Mouse (Mus musculus): ENCODE measurements around the gene Prmt7. TPM values are rescaled to one million over a fixed set of nuclear protein-coding genes. Genes with fewer than 3 reads are reported as not detected.

The Prmt7 gene
- 52.1 and 56.5 TPM in 2 replicates for polyA plus RNA-seq (2014; fragmentation: Nextera tagmentation; extraction: Ambion mirVana)

GRCm38 (mm10) chr8:106210821-106211345 lies at the start of gene Prmt7, which contains the start of gene Slc7a6os:
Gene Prmt7 (plus strand): TSS chr8:106210936.
Gene Slc7a6os (minus strand): TSS chr8:106210935.
- ATAC-seq (ENCODE audit: low FRiP score, low TSS enrichment) (peak; percentile 98), DNase-seq (peak; percentile 99)
- H3K4me1 ChIP-seq (ENCODE audit: control insufficient read depth, insufficient read depth, low read length) = peaks cover 17% of the 10 kb centered on the region
- H3K27me3 ChIP-seq (ENCODE audit: control insufficient read depth, insufficient read depth, low read length) = no peaks in the 10 kb centered on the region
- H3K4me2 ChIP-seq (ENCODE audit: low read length) = peak within 1 kb of the TSS; percentile 87
- H3K27ac ChIP-seq (replicated peaks; ENCODE audit: low read depth, low read length) = peak within 1 kb of the TSS; percentile 93
- no peaks in the 10 kb centered on the region for H3K9me3 ChIP-seq (ENCODE audit: control insufficient read depth, low read length)
- peak within 1 kb of the TSS; percentile 88 for H3K4me3 ChIP-seq (replicated peaks; ENCODE audit: low read depth, low read length)
- WGBS = 0% methylated on average over 52 of the region's 52 CpGs
- peaks cover 39% of the 10 kb centered on the region for H3K36me3 ChIP-seq (ENCODE audit: control insufficient read depth, insufficient read depth, low read length)
- peak within 1 kb of the TSS; percentile 86 for H3K9ac ChIP-seq (replicated peaks; ENCODE audit: low read length)

- WGBS = 93% methylated on average over 9 of the region's 9 CpGs
- peaks cover 47% of the 10 kb centered on the region for H3K36me3 ChIP-seq (ENCODE audit: control insufficient read depth, insufficient read depth, low read length)
- H3K4me1 ChIP-seq (ENCODE audit: control insufficient read depth, insufficient read depth, low read length) = no peaks in the 10 kb centered on the region
- no peak overlapping the region for H3K4me2 ChIP-seq (ENCODE audit: low read length)
- no peak for ATAC-seq (ENCODE audit: low FRiP score, low TSS enrichment)
- no peak overlapping the region for H3K27ac ChIP-seq (replicated peaks; ENCODE audit: low read depth, low read length)
- no peak overlapping the region for H3K9ac ChIP-seq (replicated peaks; ENCODE audit: low read length)
- no peaks in the 10 kb centered on the region for H3K9me3 ChIP-seq (ENCODE audit: control insufficient read depth, low read length)
- no peaks in the 10 kb centered on the region for H3K27me3 ChIP-seq (ENCODE audit: control insufficient read depth, insufficient read depth, low read length)
- H3K4me3 ChIP-seq (replicated peaks; ENCODE audit: low read depth, low read length) = no peak overlapping the region
- no peak for DNase-seq
Observed at GRCm38 (mm10) chr8:106163251-106163650, 47.5 kb upstream of the Prmt7 start.

GRCm38 (mm10) chr8:106165460-106165859 lies 45.3 kb upstream of the Prmt7 start:
- Histone ChIP-seq H3K9me3 (ENCODE audit: control insufficient read depth, low read length) (no peaks in the 10 kb centered on the region), H3K27me3 (ENCODE audit: control insufficient read depth, insufficient read depth, low read length) (no peaks in the 10 kb centered on the region), H3K4me1 (ENCODE audit: control insufficient read depth, insufficient read depth, low read length) (peaks cover 8% of the 10 kb centered on the region), H3K27ac (replicated peaks; ENCODE audit: low read depth, low read length) (no peak overlapping the region), H3K36me3 (ENCODE audit: control insufficient read depth, insufficient read depth, low read length) (peaks cover 35% of the 10 kb centered on the region), H3K4me2 (ENCODE audit: low read length) (no peak overlapping the region), H3K9ac (replicated peaks; ENCODE audit: low read length) (no peak overlapping the region), H3K4me3 (replicated peaks; ENCODE audit: low read depth, low read length) (no peak overlapping the region)
- ATAC-seq (ENCODE audit: low FRiP score, low TSS enrichment) = no peak
- peak; percentile 79 for DNase-seq
- WGBS = 47% methylated on average over 4 of the region's 4 CpGs

DNA sequence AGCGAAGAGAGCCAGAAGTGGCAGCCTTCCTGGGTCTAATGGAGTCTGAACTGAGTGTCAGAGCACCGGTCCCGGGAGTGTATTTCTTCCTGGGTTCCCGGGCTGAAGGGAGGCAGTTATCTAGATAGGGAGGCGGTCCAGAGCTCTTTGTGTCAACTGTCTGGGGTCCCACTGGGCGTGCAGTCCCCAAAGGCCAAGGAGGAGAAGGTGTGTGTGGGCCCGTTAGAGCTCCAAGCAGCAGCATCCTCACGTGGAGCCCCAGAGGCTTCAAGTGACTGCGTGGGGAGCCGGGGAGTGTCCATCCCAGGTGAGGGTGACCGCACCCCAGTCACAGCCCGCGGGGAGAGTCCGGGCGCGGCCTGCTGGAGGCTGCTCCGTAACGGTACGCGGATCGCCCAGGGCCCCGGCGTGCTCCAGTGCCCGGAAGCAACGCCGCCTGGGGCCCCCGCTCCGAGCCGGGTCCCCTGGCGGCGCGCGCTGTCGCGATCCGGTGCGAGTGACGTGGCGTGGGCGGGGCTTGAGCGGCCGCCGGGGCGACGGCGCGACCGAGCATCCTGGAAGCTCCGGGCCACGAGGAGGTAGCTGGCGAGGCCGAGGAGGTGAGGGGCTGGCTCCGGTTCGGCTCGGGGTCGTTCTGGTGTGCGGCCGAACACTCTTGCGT lies 42.2 kb upstream of the Prmt7 start, which contains the start of gene Slc7a6:
Gene Slc7a6, plus strand, starts transcription at position 502 of the 661 bp plus-strand sequence.
- Histone ChIP-seq H3K4me3 (replicated peaks; ENCODE audit: low read depth, low read length) (peak within 1 kb of the TSS; percentile 77), H3K4me1 (ENCODE audit: control insufficient read depth, insufficient read depth, low read length) (peaks cover 8% of the 10 kb centered on the region), H3K9me3 (ENCODE audit: control insufficient read depth, low read length) (no peaks in the 10 kb centered on the region), H3K4me2 (ENCODE audit: low read length) (peak within 1 kb of the TSS; percentile 92), H3K36me3 (ENCODE audit: control insufficient read depth, insufficient read depth, low read length) (peaks cover 6% of the 10 kb centered on the region), H3K27me3 (ENCODE audit: control insufficient read depth, insufficient read depth, low read length) (no peaks in the 10 kb centered on the region), H3K27ac (replicated peaks; ENCODE audit: low read depth, low read length) (peak within 1 kb of the TSS; percentile 95), H3K9ac (replicated peaks; ENCODE audit: low read length) (peak within 1 kb of the TSS; percentile 93)
- under 1% methylated on average over 58 of the region's 59 CpGs for WGBS
- DNase-seq (peak; percentile 94), ATAC-seq (ENCODE audit: low FRiP score, low TSS enrichment) (peak; percentile 85)

DNA sequence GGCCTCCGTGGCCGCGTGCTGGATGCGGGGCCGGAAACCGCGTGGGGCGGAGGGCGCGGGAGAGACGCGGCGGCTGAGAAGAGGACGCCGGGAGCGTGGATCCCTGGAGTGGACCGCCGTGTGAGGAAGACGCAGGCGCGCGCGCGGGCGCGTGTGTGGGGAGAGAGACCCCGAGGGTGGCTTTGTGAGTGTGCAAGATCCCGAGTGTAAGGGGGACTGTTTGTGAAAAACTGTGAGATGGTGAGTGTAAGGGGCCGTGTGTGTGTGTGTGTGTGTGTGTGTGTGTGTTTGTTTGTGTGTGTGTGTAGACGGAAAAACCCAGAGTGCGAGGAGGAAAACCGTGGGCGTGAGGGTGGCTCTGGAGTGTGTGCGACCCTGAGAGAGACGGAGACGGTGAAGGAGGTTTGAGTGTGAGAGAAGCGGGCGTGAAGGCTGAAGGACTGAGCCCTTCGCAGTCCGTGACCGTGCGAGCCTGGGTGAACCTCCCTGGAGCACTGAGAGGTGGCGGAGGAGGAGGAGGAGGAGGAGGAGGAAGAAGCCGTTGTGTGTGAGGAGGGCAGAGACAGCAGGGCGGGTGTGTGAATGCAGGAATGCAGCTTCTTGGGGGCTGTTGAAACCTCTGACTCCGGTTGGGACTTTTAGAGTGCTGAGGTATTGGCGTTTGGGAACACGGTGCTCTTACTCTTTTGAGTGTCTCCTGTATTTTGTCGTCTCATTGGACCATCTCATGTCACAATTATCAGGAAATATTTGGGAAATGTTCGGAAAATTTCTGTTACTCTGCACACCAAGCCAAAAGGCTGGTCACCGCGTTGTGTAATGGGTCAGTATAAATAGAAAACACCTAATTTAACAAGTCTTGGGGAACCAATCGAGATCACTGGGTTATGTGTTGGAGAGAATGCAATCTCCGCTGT lies 41.5 kb upstream of the Prmt7 start:
- DNase-seq = peak; percentile 86
- peak; percentile 78 for ATAC-seq (ENCODE audit: low FRiP score, low TSS enrichment)
- WGBS = 2% methylated on average over 54 of the region's 54 CpGs
- Histone ChIP-seq H3K4me3 (replicated peaks; ENCODE audit: low read depth, low read length) (peak overlapping the region; percentile 77), H3K36me3 (ENCODE audit: control insufficient read depth, insufficient read depth, low read length) (no peaks in the 10 kb centered on the region), H3K4me1 (ENCODE audit: control insufficient read depth, insufficient read depth, low read length) (peaks cover 8% of the 10 kb centered on the region), H3K9ac (replicated peaks; ENCODE audit: low read length) (peak overlapping the region; percentile 93), H3K9me3 (ENCODE audit: control insufficient read depth, low read length) (no peaks in the 10 kb centered on the region), H3K27ac (replicated peaks; ENCODE audit: low read depth, low read length) (peak overlapping the region; percentile 95), H3K27me3 (ENCODE audit: control insufficient read depth, insufficient read depth, low read length) (no peaks in the 10 kb centered on the region), H3K4me2 (ENCODE audit: low read length) (peak overlapping the region; percentile 92)

GRCm38 (mm10) chr8:106169934-106170480 lies 40.7 kb upstream of the Prmt7 start:
- H3K4me1 ChIP-seq (ENCODE audit: control insufficient read depth, insufficient read depth, low read length) = peaks cover 8% of the 10 kb centered on the region
- H3K4me2 ChIP-seq (ENCODE audit: low read length) = peak overlapping the region; percentile 92
- no peaks in the 10 kb centered on the region for H3K36me3 ChIP-seq (ENCODE audit: control insufficient read depth, insufficient read depth, low read length)
- WGBS = 37% methylated on average over 6 of the region's 6 CpGs
- H3K9me3 ChIP-seq (ENCODE audit: control insufficient read depth, low read length) = no peaks in the 10 kb centered on the region
- 0 out of 2 replicates have a peak overlapping the region, but pooled peaks have one; percentile 95 for H3K27ac ChIP-seq (replicated peaks; ENCODE audit: low read depth, low read length)
- no peak for ATAC-seq (ENCODE audit: low FRiP score, low TSS enrichment)
- no peaks in the 10 kb centered on the region for H3K27me3 ChIP-seq (ENCODE audit: control insufficient read depth, insufficient read depth, low read length)
- peak overlapping the region; percentile 93 for H3K9ac ChIP-seq (replicated peaks; ENCODE audit: low read length)
- H3K4me3 ChIP-seq (replicated peaks; ENCODE audit: low read depth, low read length) = peak overlapping the region; percentile 77
- no peak for DNase-seq

DNA sequence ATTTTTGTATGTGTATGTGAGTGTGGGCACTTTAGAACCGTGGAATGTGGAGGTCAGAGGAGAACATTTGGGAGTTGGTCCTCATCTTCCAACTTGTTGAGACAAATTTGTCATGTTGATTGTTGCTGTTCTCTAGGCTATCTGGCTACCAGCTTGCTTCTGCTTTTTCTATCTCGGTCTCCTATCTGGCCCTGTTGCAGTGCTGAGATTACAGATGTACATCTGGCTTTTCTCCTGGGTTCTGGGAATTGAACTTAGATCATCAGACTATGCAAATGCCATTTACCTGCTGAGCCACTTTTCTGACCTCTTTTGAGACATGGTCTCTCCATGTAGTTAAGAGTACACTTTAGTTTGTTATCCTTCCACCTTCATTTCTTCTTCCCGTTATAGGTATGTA lies 37.2 kb upstream of the Prmt7 start:
- peaks cover 16% of the 10 kb centered on the region for H3K4me1 ChIP-seq (ENCODE audit: control insufficient read depth, insufficient read depth, low read length)
- H3K9me3 ChIP-seq (ENCODE audit: control insufficient read depth, low read length) = no peaks in the 10 kb centered on the region
- H3K27me3 ChIP-seq (ENCODE audit: control insufficient read depth, insufficient read depth, low read length) = no peaks in the 10 kb centered on the region
- no peak overlapping the region for H3K4me2 ChIP-seq (ENCODE audit: low read length)
- no peaks in the 10 kb centered on the region for H3K36me3 ChIP-seq (ENCODE audit: control insufficient read depth, insufficient read depth, low read length)
- no peak overlapping the region for H3K9ac ChIP-seq (replicated peaks; ENCODE audit: low read length)
- 98% methylated on average over 3 of the region's 3 CpGs for WGBS
- H3K4me3 ChIP-seq (replicated peaks; ENCODE audit: low read depth, low read length) = no peak overlapping the region
- ATAC-seq (ENCODE audit: low FRiP score, low TSS enrichment) (no peak), DNase-seq (no peak)
- no peak overlapping the region for H3K27ac ChIP-seq (replicated peaks; ENCODE audit: low read depth, low read length)

GRCm38 (mm10) chr8:106176891-106177290 lies 33.8 kb upstream of the Prmt7 start:
- Histone ChIP-seq H3K4me3 (replicated peaks; ENCODE audit: low read depth, low read length) (no peak overlapping the region), H3K27ac (replicated peaks; ENCODE audit: low read depth, low read length) (no peak overlapping the region; the same call in 1 of the 2 replicates), H3K27me3 (ENCODE audit: control insufficient read depth, insufficient read depth, low read length) (no peaks in the 10 kb centered on the region), H3K36me3 (ENCODE audit: control insufficient read depth, insufficient read depth, low read length) (peaks cover 11% of the 10 kb centered on the region), H3K4me1 (ENCODE audit: control insufficient read depth, insufficient read depth, low read length) (peaks cover 8% of the 10 kb centered on the region), H3K9ac (replicated peaks; ENCODE audit: low read length) (peak overlapping the region; percentile 12; the same call in 1 of the 2 replicates), H3K9me3 (ENCODE audit: control insufficient read depth, low read length) (no peaks in the 10 kb centered on the region), H3K4me2 (ENCODE audit: low read length) (no peak overlapping the region)
- 7% methylated on average over 1 of the region's 1 CpGs for WGBS
- ATAC-seq (ENCODE audit: low FRiP score, low TSS enrichment) (no peak), DNase-seq (peak; percentile 46)

Data from midbrain, embryonic 14.5 days (tissue).